Mouse (Mus musculus) spleen, embryonic (tissue): ENCODE measurements around the gene Prpf6.

Experiments used
- CTCF ChIA-PET: fragments of 350-600 bp; sonication (Branson Sonifier 250); formaldehyde crosslinking; loops from one replicate; lab custom pipeline; 2022; lab: Charles Lee

The Prpf6 gene

DNA sequence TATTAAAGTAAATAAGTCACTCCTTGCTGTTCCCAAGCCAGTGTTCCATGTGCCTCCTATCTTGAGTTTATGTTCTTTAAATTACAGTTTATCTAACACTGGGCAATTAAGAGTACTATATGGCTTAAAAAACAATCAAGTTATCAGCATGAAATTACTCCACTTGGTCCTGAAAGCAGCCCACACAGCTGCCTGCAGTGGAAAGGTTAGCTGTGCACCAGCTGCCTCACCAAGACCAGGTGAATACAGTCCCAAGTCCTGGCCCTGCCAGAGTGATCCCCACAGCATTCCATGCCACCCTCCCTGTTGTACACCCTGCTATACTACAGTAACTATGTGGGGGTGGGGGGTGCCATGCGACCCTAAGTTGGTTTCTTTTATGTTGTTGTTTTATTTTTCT lies 61.9 kb downstream of the Prpf6 start:
- CTCF ChIA-PET: interaction anchor here (1.3 kb wide), 1 partner anchor 9 kb away, joined by 3 read pairs; no protein-coding TSS in a partner anchor

DNA sequence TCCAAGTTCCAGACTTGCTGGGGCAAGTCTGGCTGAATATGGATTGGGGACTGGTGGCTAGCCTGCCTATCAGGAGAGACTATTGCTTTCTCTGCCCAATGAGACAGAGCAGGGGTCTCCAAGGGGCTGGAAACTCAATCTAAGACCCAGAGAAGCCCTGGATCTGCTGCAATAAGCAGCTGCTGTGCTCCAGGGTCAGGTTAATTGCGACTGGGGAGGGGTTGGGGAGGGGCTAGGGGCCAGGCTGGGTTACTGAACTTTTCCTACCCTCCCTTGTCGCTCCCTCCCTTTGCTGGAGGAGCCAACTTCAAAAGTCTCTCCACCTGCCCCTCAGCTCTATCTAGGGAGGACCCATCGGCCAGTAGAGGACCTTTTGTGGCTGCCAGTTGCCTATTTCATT lies 65.1 kb downstream of the Prpf6 start, which contains the start of gene Gm29797:
Gene Gm29797 (plus strand): TSS at position 301 of the 400 bp plus-strand sequence.
- CTCF ChIA-PET: interaction anchor here (0.9 kb wide), 1 partner anchor 50 kb away, joined by 3 read pairs; no protein-coding TSS in a partner anchor

DNA sequence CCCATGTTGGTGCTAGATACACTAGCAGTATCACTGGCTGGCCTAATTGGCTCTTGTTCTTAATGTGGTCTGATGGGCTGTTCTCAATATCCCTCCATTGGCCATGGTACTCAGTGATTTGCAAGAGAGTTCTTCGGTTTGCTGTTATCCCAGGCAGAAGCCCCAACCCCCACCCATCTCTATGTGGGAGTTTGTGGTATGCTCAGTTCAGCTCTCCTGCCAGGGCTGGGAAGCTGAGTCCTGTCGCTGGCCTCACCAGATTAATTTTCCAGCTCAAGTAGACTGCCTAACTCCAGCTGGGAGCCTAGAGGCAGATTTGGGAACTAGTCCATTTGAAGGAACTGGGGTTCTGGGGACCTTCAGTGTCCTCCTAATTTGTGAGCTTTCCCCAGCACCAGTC lies 65.8 kb downstream of the Prpf6 start:
- CTCF ChIA-PET: no interaction called here

DNA sequence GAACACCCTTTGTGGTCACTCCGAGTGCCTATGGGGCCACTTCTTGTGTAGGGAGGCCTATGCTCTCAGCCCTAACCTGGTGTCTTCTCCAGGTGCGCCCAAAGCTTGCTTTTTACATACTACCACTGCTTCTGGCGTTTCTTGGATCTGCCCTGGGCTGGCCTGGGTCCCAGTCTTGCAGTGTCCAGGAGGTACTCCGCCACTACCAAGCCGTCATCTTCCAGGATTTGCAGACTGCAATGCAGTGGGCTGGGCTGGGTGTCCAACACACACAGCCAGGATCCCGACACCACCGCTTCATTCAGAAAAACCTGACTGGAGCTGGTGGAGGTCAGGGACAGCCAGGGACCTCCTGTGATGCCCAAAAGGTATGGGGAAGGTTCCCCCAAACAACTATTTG lies 66.9 kb downstream of the Prpf6 start:
- CTCF ChIA-PET: interaction anchor here (0.6 to 2.4 kb wide), 3 partner anchors 20 to 48 kb away, joined by 3 to 15 read pairs (median 8); no protein-coding TSS in a partner anchor

DNA sequence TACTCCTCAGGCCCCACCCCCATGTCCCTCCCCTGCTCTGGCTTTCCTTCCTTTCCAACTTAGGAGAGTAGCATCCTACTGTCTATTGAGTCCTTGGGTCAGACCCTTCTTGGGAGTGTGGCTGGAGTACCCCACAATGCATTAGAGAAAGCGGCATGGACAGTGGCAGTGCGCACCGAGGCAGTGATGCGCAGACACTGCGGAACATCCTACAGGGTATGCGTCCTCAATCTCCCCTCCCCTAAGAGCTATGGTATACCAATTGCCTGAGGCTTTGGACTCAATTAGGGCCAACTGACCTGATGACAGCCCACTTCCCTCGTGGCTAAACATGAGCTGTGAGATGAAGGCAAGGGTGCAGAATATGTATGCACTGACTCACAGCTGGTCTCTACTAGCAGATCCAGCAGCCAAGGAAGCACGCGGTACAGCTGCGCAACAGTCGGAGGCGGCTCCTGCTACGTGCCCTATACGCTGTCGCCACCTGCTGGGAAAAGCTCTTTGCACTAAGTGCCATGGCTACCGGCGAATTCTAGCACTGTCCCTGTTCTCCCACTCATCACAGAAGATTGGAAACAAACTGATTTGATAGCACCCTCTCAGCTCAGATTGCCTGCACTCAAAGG lies 67.4 kb downstream of the Prpf6 start:
- CTCF ChIA-PET: interaction anchor here (0.6 to 2.4 kb wide), 4 partner anchors 19 to 1559 kb away, joined by 3 to 15 read pairs (median 6); no protein-coding TSS in a partner anchor

DNA sequence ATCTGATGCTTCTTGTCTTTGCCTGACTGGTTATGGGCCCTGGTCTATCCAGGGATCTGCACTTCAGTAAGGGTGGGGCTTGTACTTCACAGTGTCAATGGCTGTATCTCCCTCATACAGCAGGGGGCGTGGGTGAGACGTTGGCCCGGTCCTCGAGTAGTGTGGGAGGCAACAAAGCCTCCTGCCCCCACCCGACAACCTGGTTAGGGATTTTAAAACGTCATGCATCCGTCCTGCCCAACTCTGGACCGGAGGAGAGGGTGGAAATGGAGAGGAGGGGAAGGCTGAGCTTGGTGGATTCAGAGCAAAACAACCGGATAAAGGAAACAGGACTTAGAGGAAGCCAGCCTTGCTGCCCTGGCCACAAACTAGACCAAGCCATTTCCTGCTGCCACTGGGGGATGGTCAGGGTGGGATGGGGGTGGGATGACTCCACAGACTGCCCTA lies 68.0 kb downstream of the Prpf6 start:
- CTCF ChIA-PET: interaction anchor here (0.7 to 2.4 kb wide), 3 partner anchors 19 to 1559 kb away, joined by 3 to 15 read pairs (median 8); no protein-coding TSS in a partner anchor

DNA sequence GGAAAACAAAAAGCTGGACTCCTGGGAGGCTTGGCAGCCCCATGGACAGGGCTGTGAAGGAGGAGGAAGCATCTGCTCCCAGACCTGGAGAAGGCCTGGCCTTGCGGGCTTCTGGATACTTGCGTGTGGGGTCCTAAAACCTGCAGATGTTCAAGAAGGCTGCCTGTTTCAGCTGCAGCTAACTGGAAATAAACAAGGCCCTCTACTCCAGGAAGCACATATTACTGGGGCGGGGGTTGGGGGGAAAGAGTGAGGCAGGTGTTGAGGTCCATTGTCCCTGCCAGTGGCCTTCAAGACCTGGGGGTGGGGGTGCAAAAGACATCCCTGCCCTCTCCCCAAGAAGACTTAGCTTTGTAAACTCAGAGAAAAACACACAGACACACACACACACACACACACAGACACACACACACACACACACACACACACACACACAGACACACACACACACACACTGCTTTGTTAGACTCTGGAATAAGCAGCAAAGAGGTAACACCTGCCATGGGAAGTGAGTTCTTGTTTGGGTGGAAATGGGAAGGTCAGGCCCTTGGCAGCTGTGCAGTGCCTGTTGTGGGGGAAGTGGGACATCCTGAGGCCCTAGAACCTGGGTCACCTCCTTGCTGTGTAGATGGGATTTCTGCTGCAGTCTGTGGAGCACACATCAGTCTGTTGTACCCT lies 71.1 kb downstream of the Prpf6 start:
- CTCF ChIA-PET: interaction anchor here (0.6 to 0.8 kb wide), 3 partner anchors 8 to 45 kb away, joined by 3 to 4 read pairs (median 3); partner anchors contain the start of gene Sox18

DNA sequence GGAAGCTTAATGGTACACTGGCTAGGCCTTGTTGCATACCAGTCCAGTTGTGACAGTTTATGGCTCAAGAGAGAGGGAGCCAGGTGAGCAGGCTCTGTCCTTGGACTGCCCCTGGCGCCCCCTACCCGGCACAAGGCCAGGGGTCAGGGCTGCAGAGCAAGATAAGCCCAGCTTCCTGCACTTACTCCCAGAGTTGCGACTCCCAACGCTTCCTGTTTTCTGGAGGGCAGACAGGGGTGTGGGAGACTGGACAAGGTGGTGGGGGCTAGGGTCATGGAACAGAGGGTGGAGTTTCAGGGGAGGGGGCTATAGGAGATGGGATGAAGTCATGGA lies 71.6 kb downstream of the Prpf6 start:
- CTCF ChIA-PET: no interaction called here

DNA sequence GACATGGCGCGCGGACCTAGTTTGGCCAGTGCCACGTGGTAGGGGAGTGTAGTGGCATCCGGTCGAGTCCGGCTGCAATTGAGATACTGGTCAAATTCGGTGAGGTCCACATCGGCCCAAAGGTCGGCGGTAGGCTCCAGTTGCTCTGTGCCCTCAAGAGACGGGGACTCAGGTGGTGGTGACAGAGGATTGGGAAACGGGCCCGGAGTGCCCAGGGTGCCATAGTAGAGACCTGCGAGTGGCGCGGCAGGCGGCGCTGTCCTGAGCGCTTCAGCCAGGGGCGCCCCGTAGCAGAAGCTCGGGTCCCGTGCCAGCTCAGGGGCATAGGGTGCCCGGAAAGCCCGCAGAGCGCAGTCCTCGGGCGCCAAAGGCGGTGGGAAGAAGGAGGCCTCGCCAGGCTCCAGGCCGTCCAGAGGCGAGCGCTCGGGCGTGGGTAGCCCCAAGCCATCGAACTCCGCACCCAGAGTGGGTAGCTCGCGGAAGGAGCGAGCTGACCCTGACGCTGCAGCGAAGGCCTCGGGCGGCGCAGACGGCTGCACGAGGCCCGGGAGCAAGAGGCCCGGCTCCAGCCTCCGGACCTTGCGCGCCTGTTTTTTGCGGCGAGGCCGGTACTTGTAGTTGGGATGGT lies 78.7 kb downstream of the Prpf6 start:
- CTCF ChIA-PET: interaction anchor here (0.6 kb wide), 1 partner anchor 190 kb away, joined by 3 read pairs; no protein-coding TSS in a partner anchor

DNA sequence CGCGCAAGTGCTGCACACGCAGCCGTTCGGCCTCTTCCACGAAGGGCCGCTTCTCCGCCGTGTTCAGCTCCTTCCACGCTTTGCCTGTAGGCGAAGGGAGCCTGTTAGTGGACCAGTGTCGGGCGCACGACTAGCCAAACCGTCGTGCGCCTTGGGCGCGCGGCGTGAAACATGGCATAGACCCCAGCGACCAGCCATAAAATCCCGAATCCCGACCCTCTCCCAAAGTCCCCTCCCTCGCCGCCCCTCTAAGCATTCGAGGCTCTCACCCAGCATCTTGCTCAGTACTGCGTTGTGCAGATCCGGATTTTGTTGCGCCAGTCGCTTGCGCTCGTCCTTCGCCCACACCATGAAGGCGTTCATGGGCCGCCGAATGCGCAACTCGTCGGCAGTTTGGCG lies 79.2 kb downstream of the Prpf6 start:
- CTCF ChIA-PET: interaction anchor here (0.5 kb wide), 1 partner anchor 8 kb away, joined by 3 read pairs; no protein-coding TSS in a partner anchor

DNA sequence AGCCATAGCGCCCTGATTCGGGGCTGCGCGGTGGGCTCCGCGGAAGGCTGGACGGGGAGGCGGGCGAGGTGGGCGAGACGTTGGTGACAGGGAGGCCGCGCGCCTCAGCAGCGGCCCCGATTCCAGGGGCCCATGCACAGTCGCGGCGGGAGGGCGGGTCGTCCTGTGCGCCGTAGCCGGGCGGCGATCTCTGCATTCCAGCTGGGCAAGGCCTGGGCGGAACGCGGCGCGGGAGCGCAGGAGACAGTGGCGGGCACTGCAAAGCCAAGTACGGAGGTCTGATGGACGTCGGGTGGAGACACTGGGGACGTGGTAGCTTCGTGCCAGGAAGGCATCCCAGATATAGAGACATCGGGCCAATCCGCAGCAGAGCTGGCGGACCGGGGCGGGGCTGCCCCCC lies 79.7 kb downstream of the Prpf6 start, which contains the start of gene Sox18:
Gene Sox18 (minus strand): TSS at position 315 of the 400 bp plus-strand sequence.
- CTCF ChIA-PET: interaction anchor here (0.5 kb wide), 1 partner anchor 9 kb away, joined by 3 read pairs; no protein-coding TSS in a partner anchor

DNA sequence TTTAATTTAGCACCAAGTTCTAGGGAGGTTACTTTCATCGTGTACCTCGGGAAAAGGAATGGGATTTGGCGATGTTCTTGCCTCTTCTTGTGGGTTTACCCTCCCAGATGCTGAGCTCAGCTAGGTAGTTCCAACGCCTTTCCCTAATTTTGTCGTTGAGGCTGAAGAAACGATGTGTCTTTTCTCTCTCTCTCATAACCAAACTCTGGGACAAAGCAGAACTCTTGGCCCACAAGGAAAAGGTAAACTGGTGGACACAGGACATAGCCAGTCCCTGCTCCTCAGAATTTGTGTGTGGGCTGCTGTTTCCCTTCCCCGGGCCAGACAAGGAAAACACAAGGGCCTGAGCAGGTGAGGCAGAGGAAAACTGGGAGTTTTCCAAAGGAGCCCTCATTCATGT lies 80.3 kb downstream of the Prpf6 start:
- CTCF ChIA-PET: interaction anchor here (0.5 kb wide), 1 partner anchor 115 kb away, joined by 3 read pairs; no protein-coding TSS in a partner anchor

DNA sequence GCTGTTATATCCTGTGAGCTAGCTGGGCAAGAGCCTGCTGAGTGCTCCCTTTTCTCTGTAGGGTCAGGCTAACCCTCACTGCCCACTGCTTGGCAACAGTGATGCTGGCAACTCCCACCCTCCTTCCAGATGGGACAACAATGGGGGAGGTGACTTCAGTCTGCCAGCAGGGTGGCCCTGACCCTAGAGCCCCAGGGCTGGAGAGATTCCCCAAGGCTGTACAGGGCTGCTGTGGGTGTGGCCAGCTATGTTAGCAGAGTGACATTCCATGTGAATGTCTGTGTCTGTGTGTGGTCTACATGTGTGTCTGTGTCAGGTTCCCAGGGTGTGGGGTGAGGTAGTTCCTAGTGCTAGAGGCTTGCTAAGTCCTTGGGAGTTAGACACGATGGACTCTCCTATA lies 81.8 kb downstream of the Prpf6 start:
- CTCF ChIA-PET: interaction anchor here (0.7 kb wide), 1 partner anchor 17 kb away, joined by 3 read pairs; no protein-coding TSS in a partner anchor

DNA sequence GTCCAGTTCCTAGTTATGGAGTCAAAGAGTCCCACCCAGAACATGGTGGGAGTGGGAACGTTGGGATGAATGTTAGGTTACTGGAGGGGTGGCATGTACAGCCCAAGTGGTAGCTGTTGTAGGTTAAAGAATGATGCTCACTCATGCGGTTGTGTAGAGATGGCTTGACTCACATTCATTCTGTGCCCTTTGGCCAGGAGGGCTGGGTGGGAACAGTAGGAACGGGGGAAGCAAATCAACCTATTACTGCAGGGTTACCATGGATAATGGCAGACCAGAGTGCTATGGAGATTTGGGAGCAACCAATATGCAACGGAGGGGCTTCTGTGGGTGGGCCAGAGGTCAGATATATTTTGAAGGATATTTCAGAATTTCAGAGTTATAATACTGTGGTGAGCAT lies 83.3 kb downstream of the Prpf6 start:
- CTCF ChIA-PET: no interaction called here

DNA sequence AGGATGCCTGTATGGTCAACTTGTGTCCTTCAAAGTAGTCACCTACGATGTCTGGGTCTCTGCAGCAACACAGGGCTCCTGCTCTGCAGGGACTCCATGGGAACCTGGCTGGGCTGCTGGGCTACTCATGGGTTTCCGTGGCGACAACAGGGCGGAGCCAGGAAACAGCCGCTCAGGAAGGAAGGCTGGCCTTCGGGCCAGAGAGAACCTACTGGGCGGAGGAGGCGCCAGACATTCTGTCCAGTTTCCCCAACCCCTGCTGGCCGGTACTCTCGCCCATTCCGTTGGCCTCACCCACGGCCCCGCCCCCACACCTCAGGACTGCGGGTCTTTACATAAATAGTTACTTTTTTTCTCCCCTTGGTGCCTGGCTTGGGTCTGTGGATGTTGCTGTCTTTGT lies 83.8 kb downstream of the Prpf6 start:
- CTCF ChIA-PET: no interaction called here

DNA sequence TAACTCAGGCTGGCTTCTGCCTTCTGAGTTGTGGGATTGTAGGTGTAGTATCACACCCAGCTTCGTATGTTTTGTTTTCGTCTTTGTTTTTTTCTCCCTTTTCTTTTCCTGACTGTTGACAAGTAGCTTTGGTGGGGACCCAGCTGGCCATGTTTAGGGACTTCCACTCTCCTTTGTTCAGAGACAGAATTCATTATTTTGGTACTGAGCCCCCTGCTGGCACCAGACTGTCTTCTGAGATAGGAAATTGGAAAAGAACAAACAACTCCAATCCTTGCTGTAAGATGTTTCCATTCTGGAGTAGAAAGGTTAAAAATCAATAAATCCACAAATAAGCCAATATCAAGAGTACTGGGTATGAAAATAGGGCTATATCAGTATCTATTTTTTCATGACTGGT lies 84.8 kb downstream of the Prpf6 start:
- CTCF ChIA-PET: interaction anchor here (0.5 to 0.6 kb wide), 2 partner anchors 38 to 41 kb away, joined by 3 to 6 read pairs; no protein-coding TSS in a partner anchor

DNA sequence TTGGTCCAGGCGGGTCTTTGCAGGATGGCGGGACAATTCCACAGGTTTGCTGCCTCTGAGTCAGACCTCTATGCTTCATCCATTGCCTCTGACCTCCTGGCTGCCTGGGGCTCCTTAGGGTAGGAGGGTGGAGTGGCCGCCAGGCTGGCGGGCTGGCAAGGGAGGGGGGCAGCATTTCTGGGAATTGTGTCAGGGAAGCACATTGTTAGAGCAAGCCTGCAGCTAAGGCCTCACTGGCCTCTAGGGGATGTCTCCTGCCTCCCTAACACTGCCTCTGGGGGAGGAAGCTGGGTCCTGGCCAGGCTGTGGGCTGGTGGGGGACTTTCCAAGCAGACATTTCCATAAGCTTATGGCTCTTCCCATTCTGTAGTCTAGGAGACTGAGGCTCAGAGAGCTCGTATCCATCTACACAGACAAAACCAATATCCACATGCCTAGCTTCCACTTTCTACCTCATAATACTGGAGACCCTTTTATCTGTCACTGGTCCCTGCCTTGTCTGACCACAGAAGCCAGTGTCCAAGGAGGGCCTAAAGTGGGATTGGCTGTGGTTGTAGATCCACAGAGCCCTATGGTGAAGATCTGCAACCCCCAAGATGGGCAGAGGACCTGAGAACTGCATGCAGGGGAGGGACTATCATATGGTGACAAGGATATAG lies 85.6 kb downstream of the Prpf6 start:
- CTCF ChIA-PET: interaction anchor here (0.5 to 2.5 kb wide), 3 partner anchors 18 to 407 kb away, joined by 3 to 15 read pairs (median 6); no protein-coding TSS in a partner anchor

DNA sequence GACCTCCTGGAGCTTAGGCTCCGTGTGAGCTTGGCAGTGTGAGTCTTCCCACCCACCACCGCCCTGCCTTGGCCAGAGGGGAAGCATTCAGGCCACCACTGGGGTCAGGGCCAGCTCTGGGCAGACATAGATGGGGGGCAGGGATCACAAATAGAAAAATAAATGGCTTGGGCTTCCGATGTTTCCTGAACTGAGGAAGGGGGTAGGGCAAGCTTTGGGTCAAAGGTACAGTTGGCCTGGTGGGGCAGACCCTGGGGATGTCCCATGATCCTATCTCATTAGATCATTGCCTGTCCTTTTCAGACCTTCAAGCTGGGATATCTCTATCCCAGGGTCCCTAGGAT lies 86.1 kb downstream of the Prpf6 start:
- CTCF ChIA-PET: interaction anchor here (0.7 to 2.5 kb wide), 3 partner anchors 18 to 408 kb away, joined by 3 to 15 read pairs (median 4); no protein-coding TSS in a partner anchor

DNA sequence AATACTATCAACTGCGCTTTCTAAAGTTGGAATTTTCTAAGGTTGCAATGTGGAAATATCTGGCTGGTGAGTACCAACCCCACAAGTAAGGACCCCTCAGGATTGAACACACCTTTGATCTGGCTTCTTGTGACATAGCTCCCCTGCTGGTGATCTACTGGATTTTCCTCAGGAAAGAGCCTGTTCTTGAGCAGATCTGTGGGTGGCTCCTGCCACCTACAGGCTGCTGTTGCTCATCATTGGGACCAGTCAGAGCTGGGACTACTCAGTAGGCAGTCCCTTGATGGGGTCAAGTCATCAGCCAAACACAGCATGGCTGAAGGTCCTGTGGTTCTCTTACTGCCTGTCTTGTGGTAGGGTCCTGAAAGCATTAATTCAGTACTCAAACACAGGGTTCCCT lies 87.1 kb downstream of the Prpf6 start:
- CTCF ChIA-PET: interaction anchor here (0.5 to 2.5 kb wide), 5 partner anchors 11 to 120 kb away, joined by 4 to 15 read pairs (median 7); no protein-coding TSS in a partner anchor

DNA sequence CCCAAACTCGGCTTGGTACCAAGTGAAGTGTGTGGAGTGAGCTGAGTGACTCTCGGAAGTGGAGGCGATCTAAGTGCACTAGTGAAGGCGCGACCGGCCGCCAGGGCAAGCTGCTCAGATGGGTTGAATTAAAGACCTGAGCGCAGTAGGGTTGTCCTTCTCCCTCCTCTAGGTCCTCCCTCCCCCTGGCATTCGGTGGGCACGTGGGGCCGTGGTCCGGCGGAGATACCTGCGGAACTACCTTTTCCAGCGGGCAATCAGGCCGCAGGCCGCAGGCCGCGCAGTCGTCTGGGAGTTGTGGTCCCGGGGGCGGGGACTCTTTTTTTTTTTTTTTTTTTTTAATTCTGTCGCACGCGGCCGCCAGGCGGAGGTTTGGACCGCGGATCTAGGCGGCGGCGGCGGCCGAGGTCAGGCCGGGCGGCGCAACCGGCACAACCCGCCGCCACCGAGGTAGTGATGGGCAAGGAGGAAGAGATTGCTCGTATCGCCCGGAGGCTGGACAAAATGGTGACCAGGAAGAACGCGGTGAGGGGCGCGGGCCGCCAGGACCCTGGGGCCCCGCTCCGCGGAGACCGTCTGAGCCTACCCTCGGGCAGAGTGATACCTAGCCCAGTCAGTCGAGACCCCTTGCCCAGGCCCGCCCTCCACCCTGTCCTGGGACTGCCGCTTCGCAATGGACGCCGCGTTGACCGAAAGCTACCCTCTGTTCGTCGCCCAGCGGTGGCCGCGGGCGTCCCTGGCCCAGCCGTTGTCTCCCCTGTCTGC lies 88.5 kb downstream of the Prpf6 start, which contains the start of gene Tcea2:
Gene Tcea2 (plus strand): TSS at position 360 of the 765 bp plus-strand sequence.
- CTCF ChIA-PET: interaction anchor here (0.7 kb wide), 1 partner anchor 16 kb away, joined by 4 read pairs; no protein-coding TSS in a partner anchor
